Mouse (Mus musculus) CH12.LX (cell line): ENCODE data around the gene Vps18. TPM values are rescaled to one million over a fixed set of nuclear protein-coding genes. Genes with fewer than 3 reads are reported as not detected.

Experiments
- DNase-seq: peaks from one replicate; pipeline ENCODE4 v3.0.0-alpha.2; 2013; ENCODE audit errors: extremely low read depth
- H3K27ac ChIP-seq: 2 replicates; pipeline ENCODE4 v1.5.1; 2012; ENCODE audit warnings: low read depth, mild to moderate bottlenecking, control low read depth, moderate library complexity; ENCODE audit not compliant: insufficient read depth
- H3K27me3 ChIP-seq: replicated peaks from 2 replicates; pipeline ENCODE3; 2012; ENCODE audit warnings: inconsistent platforms
- H3K36me3 ChIP-seq, 2 experiments: replicated peaks in 1 of 2; 2 replicates each; pipeline versions ENCODE3 to v1.6.1; 2012; ENCODE audit warnings: inconsistent platforms in 1 of 2, low read length in 1 of 2, mild to moderate bottlenecking in 1 of 2, mixed read lengths in 1 of 2, moderate library complexity in 1 of 2; ENCODE audit not compliant: control insufficient read depth in 1 of 2, insufficient read depth in 1 of 2
- H3K4me1 ChIP-seq, 2 experiments: 2 replicates each; pipeline ENCODE4 v1.6.1; 2012; ENCODE audit warnings: inconsistent platforms in 1 of 2, moderate library complexity in 1 of 2; ENCODE audit not compliant: insufficient read depth in 2 of 2, control insufficient read depth in 1 of 2
- H3K4me2 ChIP-seq: 2 replicates; pipeline ENCODE4 v1.6.1; 2012; ENCODE audit warnings: low read depth, mild to moderate bottlenecking, control low read depth; ENCODE audit not compliant: poor library complexity, insufficient read depth, severe bottlenecking
- H3K4me3 ChIP-seq, 3 experiments: fragments of 150-350 bp in 1 of 3; sonication (generic) in 1 of 3; replicated peaks in 1 of 3; 2 replicates each; pipeline versions ENCODE3 to v1.5.1; 2011 to 2012; ENCODE audit warnings: low read depth in 2 of 3, low read length in 2 of 3, mild to moderate bottlenecking in 2 of 3, moderate library complexity in 2 of 3, control low read depth in 1 of 3, improper control_type of control experiment in 1 of 3, inconsistent platforms in 1 of 3, mixed read lengths in 1 of 3; ENCODE audit not compliant: poor library complexity in 1 of 3
- H3K79me2 ChIP-seq: replicated peaks from 2 replicates; pipeline ENCODE4 v1.6.1; 2012; ENCODE audit warnings: mild to moderate bottlenecking, moderate library complexity; ENCODE audit not compliant: control insufficient read depth, poor library complexity, insufficient read depth, severe bottlenecking; ENCODE audit errors: extremely low read depth
- H3K9ac ChIP-seq: 2 replicates; pipeline ENCODE4 v1.6.1; 2012; ENCODE audit warnings: low read depth, mild to moderate bottlenecking, control low read depth, moderate library complexity; ENCODE audit not compliant: insufficient read depth
- H3K9me3 ChIP-seq: replicated peaks from 2 replicates; pipeline ENCODE3; 2012; ENCODE audit warnings: low read length, inconsistent platforms, mixed read lengths
- BHLHE40 ChIP-seq: IDR thresholded peaks from 2 replicates; pipeline ENCODE4 v1.6.1; 2011; ENCODE audit warnings: mild to moderate bottlenecking, low read depth, low read length, improper control_type of control experiment
- CHD1 ChIP-seq: IDR thresholded peaks from 2 replicates; pipeline ENCODE4 v1.6.1; 2012; ENCODE audit warnings: low read depth, low read length, improper control_type of control experiment, inconsistent platforms
- CHD2 ChIP-seq: IDR thresholded peaks from 2 replicates; pipeline ENCODE4 v1.6.1; 2011; ENCODE audit warnings: low read length, improper control_type of control experiment
- CTCF ChIP-seq, 2 experiments: IDR thresholded peaks in 1 of 2; conservative IDR thresholded peaks in 1 of 2; 2 replicates each; pipeline ENCODE4 v1.5.1; 2011 to 2012; ENCODE audit warnings: low read depth in 2 of 2, low read length in 2 of 2, improper control_type of control experiment in 1 of 2, inconsistent platforms in 1 of 2, mild to moderate bottlenecking in 1 of 2, moderate library complexity in 1 of 2
- E2F4 ChIP-seq: IDR thresholded peaks from 2 replicates; pipeline ENCODE4 v1.6.1; 2011; ENCODE audit warnings: low read depth, low read length, improper control_type of control experiment; ENCODE audit not compliant: insufficient replicate concordance
- ELF1 ChIP-seq: IDR thresholded peaks from 2 replicates; pipeline ENCODE4 v1.6.1; 2014; ENCODE audit warnings: low read depth, mild to moderate bottlenecking, inconsistent platforms, low read length, improper control_type of control experiment
- EP300 ChIP-seq: IDR thresholded peaks from 2 replicates; pipeline ENCODE4 v1.6.1; 2011; ENCODE audit warnings: low read length, improper control_type of control experiment
- ETS1 ChIP-seq: conservative IDR thresholded peaks from 2 replicates; pipeline ENCODE4 v1.6.1; 2012; ENCODE audit warnings: low read depth, mild to moderate bottlenecking, inconsistent platforms, low read length, improper control_type of control experiment, moderate library complexity
- GABPA ChIP-seq: IDR thresholded peaks from 2 replicates; pipeline ENCODE4 v1.6.1; 2012; ENCODE audit warnings: low read depth, low read length, improper control_type of control experiment, inconsistent platforms; ENCODE audit not compliant: insufficient replicate concordance
- HCFC1 ChIP-seq: IDR thresholded peaks from 2 replicates; pipeline ENCODE4 v1.6.1; 2012; ENCODE audit warnings: low read depth, mild to moderate bottlenecking, inconsistent platforms, low read length, improper control_type of control experiment
- IRF4 ChIP-seq: IDR thresholded peaks from 2 replicates; pipeline ENCODE4 v1.6.1; 2014; ENCODE audit warnings: low read depth, mild to moderate bottlenecking, inconsistent platforms, low read length, improper control_type of control experiment
- JUN ChIP-seq: IDR thresholded peaks from 2 replicates; pipeline ENCODE4 v1.6.1; 2011; ENCODE audit warnings: low read depth, mild to moderate bottlenecking, low read length, improper control_type of control experiment, moderate library complexity; ENCODE audit not compliant: insufficient read depth
- JUND ChIP-seq: conservative IDR thresholded peaks from 2 replicates; pipeline ENCODE4 v1.6.1; 2011; ENCODE audit warnings: low read depth, low read length, improper control_type of control experiment
- KAT2A ChIP-seq: IDR thresholded peaks from 2 replicates; pipeline ENCODE4 v1.6.1; 2012; ENCODE audit warnings: low read length, improper control_type of control experiment, inconsistent platforms; ENCODE audit not compliant: insufficient replicate concordance
- MAFK ChIP-seq: IDR thresholded peaks from 2 replicates; pipeline ENCODE4 v1.6.1; 2011; ENCODE audit warnings: low read length, improper control_type of control experiment; ENCODE audit not compliant: insufficient replicate concordance
- MAX ChIP-seq: IDR thresholded peaks from 2 replicates; pipeline ENCODE4 v1.6.1; 2011; ENCODE audit warnings: low read length, improper control_type of control experiment
- MAZ ChIP-seq: IDR thresholded peaks from 2 replicates; pipeline ENCODE4 v1.6.1; 2012; ENCODE audit warnings: low read depth, mild to moderate bottlenecking, inconsistent platforms, low read length, improper control_type of control experiment, moderate library complexity
- MEF2A ChIP-seq: IDR thresholded peaks from 2 replicates; pipeline ENCODE4 v1.6.1; 2014; ENCODE audit warnings: low read depth, mild to moderate bottlenecking, inconsistent platforms, low read length, improper control_type of control experiment, borderline replicate concordance
- MXI1 ChIP-seq: IDR thresholded peaks from 2 replicates; pipeline ENCODE4 v1.6.1; 2011; ENCODE audit warnings: mild to moderate bottlenecking, low read depth, low read length, improper control_type of control experiment
- MYC ChIP-seq: IDR thresholded peaks from 2 replicates; pipeline ENCODE4 v1.6.1; 2011; ENCODE audit warnings: low read depth, mild to moderate bottlenecking, improper control_type of control experiment, low read length
- NELFE ChIP-seq: IDR thresholded peaks from 2 replicates; pipeline ENCODE4 v1.6.1; 2011; ENCODE audit warnings: low read depth, low read length, improper control_type of control experiment
- NRF1 ChIP-seq: IDR thresholded peaks from 2 replicates; pipeline ENCODE4 v1.6.1; 2014; ENCODE audit warnings: low read depth, mild to moderate bottlenecking, inconsistent platforms, low read length, improper control_type of control experiment, moderate library complexity
- PAX5 ChIP-seq: IDR thresholded peaks from 2 replicates; pipeline ENCODE4 v1.6.1; 2012; ENCODE audit warnings: low read length, inconsistent platforms, mixed read lengths
- POLR2A ChIP-seq: IDR thresholded peaks from 2 replicates; pipeline ENCODE4 v1.6.1; 2011; ENCODE audit warnings: low read depth, mild to moderate bottlenecking, improper control_type of control experiment, low read length
- POLR2AphosphoS2 ChIP-seq: IDR thresholded peaks from 2 replicates; pipeline ENCODE4 v1.6.1; 2011; ENCODE audit warnings: low read depth, low read length, improper control_type of control experiment
- RAD21 ChIP-seq: IDR thresholded peaks from 2 replicates; pipeline ENCODE4 v1.6.1; 2011; ENCODE audit warnings: low read depth, mild to moderate bottlenecking, low read length, improper control_type of control experiment, moderate library complexity
- RCOR1 ChIP-seq: conservative IDR thresholded peaks from 2 replicates; pipeline ENCODE4 v1.6.1; 2012; ENCODE audit warnings: low read depth, mild to moderate bottlenecking, inconsistent platforms, low read length, improper control_type of control experiment
- SIN3A ChIP-seq: IDR thresholded peaks from 2 replicates; pipeline ENCODE4 v1.6.1; 2012; ENCODE audit warnings: low read length, improper control_type of control experiment, inconsistent platforms
- SMC3 ChIP-seq: IDR thresholded peaks from 2 replicates; pipeline ENCODE4 v1.6.1; 2011; ENCODE audit warnings: low read depth, low read length, improper control_type of control experiment
- TBP ChIP-seq: conservative IDR thresholded peaks from 2 replicates; pipeline ENCODE4 v1.6.1; 2011; ENCODE audit warnings: low read depth, low read length, improper control_type of control experiment
- TCF12 ChIP-seq: IDR thresholded peaks from 2 replicates; pipeline ENCODE4 v1.6.1; 2014; ENCODE audit warnings: low read depth, mild to moderate bottlenecking, inconsistent platforms, low read length, improper control_type of control experiment
- UBTF ChIP-seq: IDR thresholded peaks from 2 replicates; pipeline ENCODE4 v1.6.1; 2012; ENCODE audit warnings: low read depth, mild to moderate bottlenecking, inconsistent platforms, low read length, improper control_type of control experiment, moderate library complexity
- USF1 ChIP-seq: IDR thresholded peaks from 2 replicates; pipeline ENCODE4 v1.6.1; 2014; ENCODE audit warnings: low read depth, mild to moderate bottlenecking, inconsistent platforms, low read length, improper control_type of control experiment
- USF2 ChIP-seq: conservative IDR thresholded peaks from 2 replicates; pipeline ENCODE4 v1.6.1; 2011; ENCODE audit warnings: low read depth, low read length, improper control_type of control experiment
- ZC3H11A ChIP-seq: IDR thresholded peaks from 2 replicates; pipeline ENCODE4 v1.6.1; 2012; ENCODE audit warnings: low read depth, mild to moderate bottlenecking, inconsistent platforms, low read length, improper control_type of control experiment
- ZKSCAN1 ChIP-seq: IDR thresholded peaks from 2 replicates; pipeline ENCODE4 v1.6.1; 2012; ENCODE audit warnings: low read depth, inconsistent platforms, low read length, improper control_type of control experiment, borderline replicate concordance
- ZMIZ1 ChIP-seq: IDR thresholded peaks from 2 replicates; pipeline ENCODE4 v1.6.1; 2012; ENCODE audit warnings: low read depth, mild to moderate bottlenecking, inconsistent platforms, low read length, improper control_type of control experiment
- ZNF384 ChIP-seq: IDR thresholded peaks from 2 replicates; pipeline ENCODE4 v1.6.1; 2012; ENCODE audit warnings: low read depth, low read length, improper control_type of control experiment, inconsistent platforms
- dilution Hi-C: fragments of 300-500 bp; cut with MboI; formaldehyde crosslinking; loops from 2 replicates; pipeline ENCODE4 v1.14.3; 2020; ENCODE audit warnings: low sequenced_read_pairs; ENCODE audit not compliant: extremely low pct_unique_long_range_greater_than_20kb, extremely low pct_ligation_motif_present
- in situ Hi-C: fragments of 300-500 bp; cut with MboI; formaldehyde crosslinking; loops from 3 replicates; pipeline ENCODE4 v1.14.3; 2019; ENCODE audit warnings: low sequenced_read_pairs, low pct_ligation_motif_present, low pct_unique_long_range_greater_than_20kb, mixed read lengths
- polyA plus RNA-seq: library from polyadenylated mRNA; unstranded; fragments of >175 nt; gene quantifications from 2 replicates; pipeline ENCODE4 v1.2.1, GENCODE M21; 2012; ENCODE audit warnings: low read depth; ENCODE audit not compliant: insufficient read length
- total RNA-seq, 2 experiments: library from RNA; depleted of rRNA; stranded (reverse); fragments of 300-350 nt in 1 of 2; fragments of >200 nt in 1 of 2; gene quantifications; 2 replicates each; pipeline ENCODE4 v1.2.3; 2012 to 2014

The Vps18 gene
- total RNA-seq (2012; rRNA removed) (14.8 and 15.4 TPM in 2 replicates), total RNA-seq (2014; rRNA removed) (7.4 and 8.7 TPM in 2 replicates), polyA plus RNA-seq (15.8 and 17.9 TPM in 2 replicates)

- peak; percentile 97 for DNase-seq
- dilution Hi-C loops: no loop called here
- in situ Hi-C loops: loop anchor here (5.0 kb wide), 1 partner anchor 36 kb away; no protein-coding TSS in a partner anchor
- peak within 1 kb of the TSS; percentile 95 for H3K9ac ChIP-seq
- peak; percentile 71; the same call in 1 of the 2 replicates for TF ChIP-seq RCOR1
- peak; percentile 74 for TF ChIP-seq POLR2A
- peak; percentile 94 for TF ChIP-seq BHLHE40
- TF ChIP-seq NELFE: peak; percentile 91
- peak; percentile 89 for TF ChIP-seq MEF2A
- peak; percentile 97 for TF ChIP-seq MAZ
- TF ChIP-seq ZC3H11A: peak; percentile 54
- TF ChIP-seq ELF1: peak; percentile 91
- TF ChIP-seq JUN: no peak
- peak; percentile 82; the same call in 1 of the 2 replicates for TF ChIP-seq MYC
- peak; percentile 26; the same call in 1 of the 2 replicates for TF ChIP-seq TBP
- peak; percentile 69 for TF ChIP-seq ZNF384
- TF ChIP-seq ETS1: peak; percentile 62; the same call in 1 of the 2 replicates
- 0 out of 2 replicates have a peak, but pooled peaks have one; percentile 53 for TF ChIP-seq UBTF
- TF ChIP-seq E2F4: 0 out of 2 replicates have a peak, but pooled peaks have one; percentile 64
- peak; percentile 77 for TF ChIP-seq USF1
- peak; percentile 100 for TF ChIP-seq SIN3A
- peak; percentile 89 for TF ChIP-seq HCFC1
- TF ChIP-seq NRF1: peak; percentile 68
- TF ChIP-seq EP300: 0 out of 2 replicates have a peak, but pooled peaks have one; percentile 13
- peak; percentile 81 for TF ChIP-seq IRF4
- TF ChIP-seq POLR2AphosphoS2: peak; percentile 80; the same call in 1 of the 2 replicates
- TF ChIP-seq ZKSCAN1: no peak
- no peak; the same call in 1 of the 2 replicates for TF ChIP-seq GABPA
- TF ChIP-seq ZMIZ1: peak; percentile 94
- peak; percentile 87 for TF ChIP-seq TCF12
- peak; percentile 97 for TF ChIP-seq SMC3
- peak; percentile 85 for TF ChIP-seq MXI1
- TF ChIP-seq RAD21: peak; percentile 92
- peak; percentile 52; the same call in 1 of the 2 replicates for TF ChIP-seq MAFK
- TF ChIP-seq USF2: peak; percentile 55
- TF ChIP-seq CHD2: peak; percentile 88
- TF ChIP-seq MAX: peak; percentile 91
- no peak for TF ChIP-seq PAX5
- no peak for TF ChIP-seq JUND
- peak; percentile 75 to 99 for TF ChIP-seq CTCF (conservative IDR thresholded peaks at IDR 0.05 in 1 of 2, IDR thresholded peaks at IDR 0.05 in 1 of 2; ENCODE audit: low read depth in 2 of 2, low read length in 2 of 2)
- TF ChIP-seq CHD1: no peak
- peak; percentile 71; the same call in 1 of the 2 replicates for TF ChIP-seq KAT2A
- peaks cover 24 to 37% of the 10 kb centered on the region in 2 experiments for H3K36me3 ChIP-seq
- peaks cover 19% of the 10 kb centered on the region for H3K79me2 ChIP-seq
- H3K27me3 ChIP-seq: no peaks in the 10 kb centered on the region
- peak within 1 kb of the TSS; percentile 85 to 91 (median 89) for H3K4me3 ChIP-seq
- H3K9me3 ChIP-seq: no peaks in the 10 kb centered on the region
- H3K4me1 ChIP-seq: peaks cover 8 to 23% of the 10 kb centered on the region in 2 experiments
- peak within 1 kb of the TSS; percentile 97 for H3K4me2 ChIP-seq
- no peak within 1 kb of the TSS; the same call in 1 of the 2 replicates for H3K27ac ChIP-seq
These were observed at the start of gene Vps18 for GRCm38 (mm10) chr2:119288270-119288882. Gene Vps18 (plus strand): TSS chr2:119288740.
